Mouse (Mus musculus) E14TG2a.4 (cell line): ENCODE data around the gene Ggt6.
"Not testable (repeated sequence)": the region's sequence is repeated elsewhere in the genome, so short reads cannot be mapped to it uniquely, and the experiment has no call there.

Source experiments
- H3K27me3 ChIP-seq: 2 replicates; pipeline ENCODE4 v1.6.1; 2014; ENCODE audit warnings: low read length, control low read depth; ENCODE audit not compliant: insufficient read depth
- H3K36me3 ChIP-seq: 2 replicates; pipeline ENCODE4 v1.6.1; 2014; ENCODE audit warnings: low read length, control low read depth; ENCODE audit not compliant: insufficient read depth
- H3K4me1 ChIP-seq: replicated peaks from 2 replicates; pipeline ENCODE4 v1.6.1; 2014; ENCODE audit warnings: low read depth, low read length, control low read depth
- H3K4me3 ChIP-seq: replicated peaks from 2 replicates; pipeline ENCODE4 v1.5.1; 2014; ENCODE audit warnings: mild to moderate bottlenecking, low read length
- H3K9me3 ChIP-seq: 2 replicates; pipeline ENCODE4 v1.6.1; 2014; ENCODE audit warnings: low read length, control low read depth
- CTCF ChIP-seq: conservative IDR thresholded peaks from 2 replicates; pipeline ENCODE4 v1.5.1; 2014; ENCODE audit warnings: low read length
- NANOG ChIP-seq: IDR thresholded peaks from 2 replicates; pipeline ENCODE4 v1.6.1; 2014; ENCODE audit warnings: borderline replicate concordance, low read length, mixed read lengths
- POU5F1 ChIP-seq: IDR thresholded peaks from 2 replicates; pipeline ENCODE4 v1.6.1; 2014; ENCODE audit warnings: low read length, borderline replicate concordance

The Ggt6 gene

DNA sequence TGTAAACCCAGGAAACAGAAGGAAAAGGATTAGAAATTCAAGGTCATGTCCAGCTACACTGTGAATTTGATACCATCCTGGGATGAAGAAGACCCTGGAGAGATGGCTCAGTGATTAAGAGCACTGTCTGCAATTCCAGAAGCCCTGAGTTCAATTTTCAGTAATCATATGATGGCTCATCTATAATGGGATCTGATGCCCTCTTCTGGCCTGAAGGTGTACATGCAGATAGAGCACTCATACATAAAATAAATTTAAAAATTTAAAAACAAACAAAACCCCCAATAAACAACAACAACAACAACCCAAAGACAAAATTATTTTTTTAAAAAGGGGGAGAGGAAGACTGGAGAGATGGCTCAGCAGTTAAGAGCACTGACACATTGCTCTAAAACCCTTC is 8.4 kb upstream of the Ggt6 start:
- H3K4me3 ChIP-seq: no peak overlapping the region
- H3K27me3 ChIP-seq: no peaks in the 10 kb centered on the region
- peaks cover 39% of the 10 kb centered on the region for H3K4me1 ChIP-seq
- peak; percentile 32; the same call in 1 of the 2 replicates for TF ChIP-seq CTCF
- TF ChIP-seq POU5F1: no peak
- H3K9me3 ChIP-seq: no peaks in the 10 kb centered on the region
- H3K36me3 ChIP-seq: no peaks in the 10 kb centered on the region

DNA sequence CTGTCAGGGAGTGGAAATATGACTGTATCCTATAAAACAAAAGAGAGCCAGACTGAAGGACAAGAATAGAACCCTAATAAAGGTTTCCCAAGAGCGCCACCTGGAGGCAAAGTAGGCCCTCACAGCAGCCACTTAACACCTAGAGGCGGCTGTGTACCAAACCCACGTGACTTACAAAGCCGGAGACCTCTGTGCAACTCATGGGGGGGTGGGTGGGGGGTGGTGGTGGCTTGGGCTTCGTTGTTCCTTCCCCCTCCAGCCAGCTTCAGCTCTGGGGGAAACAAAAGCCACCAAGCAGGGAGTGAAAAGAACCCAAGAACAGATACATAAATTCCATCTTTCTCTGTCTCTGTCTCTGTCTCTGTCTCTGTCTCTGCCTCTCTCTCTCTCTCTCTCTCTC is 6.6 kb upstream of the Ggt6 start:
- H3K9me3 ChIP-seq: no peaks in the 10 kb centered on the region
- H3K4me1 ChIP-seq: peaks cover 22% of the 10 kb centered on the region
- H3K36me3 ChIP-seq: no peaks in the 10 kb centered on the region
- H3K4me3 ChIP-seq: no peak overlapping the region
- H3K27me3 ChIP-seq: no peaks in the 10 kb centered on the region
- TF ChIP-seq CTCF (peak; percentile 66), NANOG (no peak), POU5F1 (no peak)

DNA sequence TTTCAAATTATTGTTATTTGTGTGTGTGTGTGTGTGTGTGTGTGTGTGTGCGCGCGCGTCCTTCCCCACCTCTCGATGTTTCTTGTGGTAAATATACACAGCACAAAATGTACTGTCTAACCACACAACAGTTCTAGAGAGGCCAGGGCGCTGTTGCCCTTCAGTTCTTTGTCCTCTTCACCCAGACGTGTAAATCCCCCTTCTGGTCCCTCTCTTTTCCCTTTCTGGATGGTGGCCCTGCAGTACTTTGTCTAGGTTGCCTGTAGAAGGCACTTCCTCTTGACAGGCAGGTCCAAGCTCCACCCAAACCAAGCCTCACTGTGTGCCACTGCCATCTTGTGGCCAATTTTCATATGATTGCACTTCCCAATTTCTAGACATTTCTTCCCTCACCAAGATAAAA is 6.0 kb upstream of the Ggt6 start:
- H3K4me1 ChIP-seq: peaks cover 17% of the 10 kb centered on the region
- TF ChIP-seq POU5F1 (no peak), CTCF (peak; percentile 76)
- peak overlapping the region; percentile 29; the same call in 1 of the 2 replicates for H3K4me3 ChIP-seq
- no peaks in the 10 kb centered on the region for H3K27me3 ChIP-seq
- H3K9me3 ChIP-seq: no peaks in the 10 kb centered on the region
- no peaks in the 10 kb centered on the region for H3K36me3 ChIP-seq

DNA sequence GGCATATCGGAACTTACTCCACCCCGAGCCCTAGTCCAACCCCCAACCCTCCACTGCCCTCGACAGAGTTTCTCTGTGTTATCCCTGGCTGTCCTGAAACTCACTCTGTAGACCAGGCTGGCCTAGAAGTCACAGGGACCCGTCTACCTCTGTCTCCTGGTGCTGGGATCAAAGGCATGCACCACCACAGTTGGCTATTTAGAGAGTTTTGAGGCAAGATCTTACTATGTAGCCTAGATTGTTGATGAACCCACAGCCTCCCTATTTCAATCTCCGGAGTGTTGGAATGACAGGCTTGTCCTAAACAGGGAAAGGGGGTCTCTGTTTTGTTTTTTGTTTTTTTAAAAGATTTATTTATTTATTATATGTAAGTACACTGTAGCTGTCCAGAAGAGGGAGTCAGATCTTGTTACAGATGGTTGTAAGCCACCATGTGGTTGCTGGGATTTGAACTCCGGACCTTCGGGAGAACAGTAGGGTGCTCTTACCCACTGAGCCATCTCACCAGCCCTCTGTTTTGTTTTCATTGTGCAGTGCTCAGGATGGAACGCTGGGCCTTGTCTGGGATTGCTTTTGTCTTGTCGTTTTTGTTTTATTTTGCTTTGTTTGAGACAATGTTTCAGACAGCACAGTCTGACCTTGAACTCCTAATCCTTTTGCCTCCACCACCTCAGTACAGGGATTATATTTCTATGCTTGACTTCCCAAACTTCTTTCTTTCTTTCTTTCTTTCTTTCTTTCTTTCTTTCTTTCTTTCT is 4.8 kb upstream of the Ggt6 start:
- H3K4me3 ChIP-seq, H3K36me3 ChIP-seq, H3K9me3 ChIP-seq, H3K27me3 ChIP-seq: not testable (repeated sequence)
- H3K4me1 ChIP-seq: peaks cover 16% of the 10 kb centered on the region

DNA sequence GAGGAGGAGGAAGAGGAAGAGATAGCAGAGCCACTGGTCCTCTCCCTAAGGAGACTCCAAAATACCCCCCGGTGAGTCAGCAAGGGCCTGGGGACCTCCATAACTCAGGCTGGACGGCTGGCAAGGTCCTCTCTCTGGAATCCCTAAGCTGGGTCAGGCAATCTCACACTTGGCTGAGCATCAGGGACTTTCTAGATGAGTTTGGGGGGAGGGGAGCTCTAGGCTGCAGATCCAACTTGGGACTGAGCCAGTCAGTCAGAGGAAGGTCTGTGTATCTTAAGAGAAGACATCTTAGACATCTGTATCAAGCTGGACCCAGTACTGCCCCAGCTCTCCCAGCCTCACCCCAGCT is 344 bp downstream of the Ggt6 start:
- H3K27me3 ChIP-seq: no peaks in the 10 kb centered on the region
- H3K9me3 ChIP-seq: no peaks in the 10 kb centered on the region
- no peak for TF ChIP-seq NANOG
- no peak for TF ChIP-seq CTCF
- no peak for TF ChIP-seq POU5F1
- H3K4me1 ChIP-seq: peaks cover 38% of the 10 kb centered on the region
- H3K36me3 ChIP-seq: no peaks in the 10 kb centered on the region
- H3K4me3 ChIP-seq: peak overlapping the region; percentile 29; the same call in 1 of the 2 replicates

DNA sequence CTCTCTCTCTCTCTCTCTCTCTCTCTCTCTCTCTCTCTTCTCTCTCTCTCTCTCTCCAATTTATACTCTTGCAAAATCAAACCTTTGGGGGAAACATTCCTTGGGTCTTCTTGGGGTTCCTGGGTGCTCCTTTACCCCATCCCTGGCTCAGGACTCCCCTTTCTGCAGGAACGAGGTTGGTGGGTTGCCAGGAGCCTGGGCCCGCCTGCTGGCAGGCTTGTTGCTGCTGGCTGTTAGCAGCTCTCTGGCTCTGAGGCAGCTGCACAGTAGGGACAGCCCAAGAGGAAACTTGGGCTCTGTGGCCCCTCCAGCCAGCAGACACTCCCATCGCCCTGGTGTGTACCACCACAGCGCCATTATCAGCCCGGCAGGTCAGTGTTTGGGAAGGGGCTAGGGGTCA is 945 bp downstream of the Ggt6 start:
- no peaks in the 10 kb centered on the region for H3K9me3 ChIP-seq
- peaks cover 38% of the 10 kb centered on the region for H3K4me1 ChIP-seq
- H3K4me3 ChIP-seq: 0 out of 2 replicates have a peak overlapping the region, but pooled peaks have one; percentile 26
- H3K36me3 ChIP-seq: no peaks in the 10 kb centered on the region
- TF ChIP-seq CTCF (no peak), POU5F1 (no peak), NANOG (no peak)
- no peaks in the 10 kb centered on the region for H3K27me3 ChIP-seq

DNA sequence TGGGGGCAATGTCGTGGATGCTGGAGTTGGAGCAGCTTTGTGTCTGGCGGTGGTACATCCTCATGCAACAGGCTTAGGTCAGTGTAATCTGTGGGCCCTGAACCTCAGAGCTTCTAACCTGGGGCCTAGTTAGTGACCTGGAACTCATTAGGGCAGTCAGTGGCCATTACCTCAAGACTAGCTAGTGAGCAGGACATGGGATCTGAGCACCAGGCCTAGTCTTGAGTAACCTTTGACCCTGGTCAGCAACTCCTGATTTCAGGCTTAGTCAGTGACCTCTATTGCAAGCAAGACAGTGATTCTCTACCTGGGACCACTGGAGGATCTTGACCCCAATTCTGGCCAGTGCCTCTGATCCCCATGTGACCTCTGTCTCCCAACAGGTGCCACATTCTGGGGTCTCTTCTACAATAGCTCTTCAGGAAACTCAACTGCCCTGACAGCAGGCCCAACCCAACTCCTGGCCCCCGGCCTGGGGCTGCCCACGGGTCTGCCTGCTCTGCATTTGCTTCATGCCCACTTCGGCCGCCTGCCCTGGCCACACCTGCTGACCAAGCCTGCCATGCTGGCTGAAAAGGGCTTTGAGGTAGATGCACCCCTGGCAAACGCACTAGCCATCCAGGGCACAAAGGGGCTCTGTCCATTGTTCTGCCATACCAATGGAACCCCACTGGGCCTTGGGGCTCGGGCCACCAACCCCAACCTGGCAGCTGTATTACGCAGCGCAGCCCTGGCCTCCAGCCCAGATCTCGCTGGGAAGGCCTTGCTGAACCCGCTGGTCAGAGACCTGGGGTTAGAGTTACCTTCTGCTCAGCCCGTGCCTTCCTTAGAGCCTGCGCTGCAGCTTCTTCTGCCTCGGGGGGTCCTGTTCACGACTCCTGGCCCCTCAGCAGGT is 1.7 kb downstream of the Ggt6 start:
- Histone ChIP-seq H3K4me1 (peaks cover 39% of the 10 kb centered on the region), H3K27me3 (no peaks in the 10 kb centered on the region), H3K4me3 (0 out of 2 replicates have a peak overlapping the region, but pooled peaks have one; percentile 26), H3K36me3 (peaks cover 4% of the 10 kb centered on the region), H3K9me3 (no peaks in the 10 kb centered on the region)
- TF ChIP-seq NANOG (no peak), CTCF (no peak), POU5F1 (no peak)

DNA sequence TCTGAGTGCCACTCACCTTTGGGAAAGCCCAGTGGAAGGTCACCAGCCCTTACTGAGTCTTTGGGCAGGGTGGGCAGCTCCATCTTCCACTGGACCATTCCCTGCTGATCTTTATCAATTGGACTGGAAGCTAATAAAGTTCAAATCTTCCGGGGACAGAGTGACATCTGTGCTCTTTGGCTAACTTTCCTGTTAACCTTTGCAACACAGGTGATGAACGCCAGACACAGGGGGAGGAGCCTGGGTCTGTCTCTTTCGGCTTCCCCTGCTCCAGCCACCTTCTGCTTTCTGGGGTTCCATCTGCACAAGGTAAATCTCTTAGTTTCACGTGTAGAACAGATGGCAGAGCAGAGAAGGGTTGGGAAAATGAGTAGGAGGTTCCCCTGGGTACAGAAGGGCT is 3.1 kb downstream of the Ggt6 start:
- Histone ChIP-seq H3K9me3 (no peaks in the 10 kb centered on the region), H3K27me3 (no peaks in the 10 kb centered on the region), H3K4me3 (no peak overlapping the region), H3K4me1 (peaks cover 53% of the 10 kb centered on the region), H3K36me3 (peaks cover 18% of the 10 kb centered on the region)
- no peak for TF ChIP-seq CTCF
- TF ChIP-seq NANOG: no peak
- no peak for TF ChIP-seq POU5F1

DNA sequence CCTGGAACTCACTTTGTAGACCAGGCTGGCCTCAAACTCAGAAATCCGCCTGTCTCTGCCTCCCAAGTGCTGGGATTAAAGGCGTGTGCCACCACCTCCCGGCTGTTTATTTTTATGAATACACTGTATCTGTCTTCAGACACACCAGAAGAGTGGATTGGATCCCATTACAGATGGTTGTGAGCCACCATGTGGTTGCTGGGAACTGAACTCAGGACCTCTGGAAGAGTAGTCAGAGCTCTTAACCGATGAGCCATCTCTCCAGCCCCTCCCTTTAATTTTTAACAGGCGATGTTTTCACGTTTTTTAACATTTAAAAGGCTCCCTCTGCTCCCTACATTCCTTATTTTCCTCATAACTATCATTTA is 5.3 kb downstream of the Ggt6 start:
- not testable (repeated sequence) for H3K27me3 ChIP-seq, H3K9me3 ChIP-seq
- H3K36me3 ChIP-seq: peaks cover 40% of the 10 kb centered on the region
- peak overlapping the region; percentile 100 for H3K4me3 ChIP-seq
- peaks cover 62% of the 10 kb centered on the region for H3K4me1 ChIP-seq
